Mouse (Mus musculus) liver, embryonic 16.5 days (tissue): Measurements from ENCODE around the gene Zc3h12a. TPM values are rescaled to one million over a fixed set of nuclear protein-coding genes. Genes with fewer than 3 reads are reported as not detected.

ENCODE experiments used
- ATAC-seq: fragments of 200-750 bp; cut with Nextera tagmentation; 2 replicates; pipeline ENCODE4 v1.8.0; 2017; ENCODE audit warnings: low read depth, mild to moderate bottlenecking, moderate number of reproducible peaks, moderate library complexity
- H3K27ac ChIP-seq: fragments of 300-500 bp; sonication (generic); 2 replicates; pipeline ENCODE4 v1.5.1; 2014; ENCODE audit warnings: mild to moderate bottlenecking, low read length
- H3K27me3 ChIP-seq: fragments of 300-500 bp; sonication (generic); 2 replicates; pipeline ENCODE4 v1.6.1; 2014; ENCODE audit warnings: low read depth, low read length, mixed read lengths; ENCODE audit not compliant: control insufficient read depth, insufficient read depth
- H3K36me3 ChIP-seq: fragments of 300-500 bp; sonication (generic); 2 replicates; pipeline ENCODE4 v1.6.1; 2014; ENCODE audit warnings: mild to moderate bottlenecking; ENCODE audit not compliant: control insufficient read depth, insufficient read depth
- H3K4me1 ChIP-seq: fragments of 300-500 bp; sonication (generic); 2 replicates; pipeline ENCODE4 v1.6.1; 2014; ENCODE audit warnings: low read depth, low read length, mixed read lengths; ENCODE audit not compliant: control insufficient read depth
- H3K4me2 ChIP-seq: fragments of 300-500 bp; sonication (generic); 2 replicates; pipeline ENCODE4 v1.6.1; 2014; ENCODE audit warnings: low read depth, low read length, mixed read lengths
- H3K4me3 ChIP-seq: fragments of 300-500 bp; sonication (generic); 2 replicates; pipeline ENCODE4 v1.5.1; 2014; ENCODE audit warnings: low read depth, mild to moderate bottlenecking, low read length
- H3K9ac ChIP-seq: fragments of 300-500 bp; sonication (generic); 2 replicates; pipeline ENCODE4 v1.6.1; 2014; ENCODE audit warnings: low read depth, low read length
- H3K9me3 ChIP-seq: fragments of 300-500 bp; sonication (generic); replicated peaks from 2 replicates; pipeline ENCODE4 v1.6.1; 2016; ENCODE audit warnings: low read length; ENCODE audit not compliant: control insufficient read depth
- WGBS: fragments of 180-500 bp; shearing (Covaris S2); extraction: QIAGEN DNeasy Blood & Tissue Kit; methylation state at CpG from one replicate; pipeline ENCODE4 v1.1.7; 2014; ENCODE audit not compliant: insufficient replicate concordance; 5-methylcytosine and 5-hydroxymethylcytosine counted together
- polyA plus RNA-seq: library from polyadenylated mRNA; unstranded; fragments of >200 nt; fragmentation: Nextera tagmentation; extraction: Ambion mirVana; gene quantifications from 2 replicates; pipeline ENCODE4 v1.2.1, GENCODE M21; 2015

Zc3h12a gene
- polyA plus RNA-seq, 1 experiment from 2014 or later: 0.52 TPM

DNA sequence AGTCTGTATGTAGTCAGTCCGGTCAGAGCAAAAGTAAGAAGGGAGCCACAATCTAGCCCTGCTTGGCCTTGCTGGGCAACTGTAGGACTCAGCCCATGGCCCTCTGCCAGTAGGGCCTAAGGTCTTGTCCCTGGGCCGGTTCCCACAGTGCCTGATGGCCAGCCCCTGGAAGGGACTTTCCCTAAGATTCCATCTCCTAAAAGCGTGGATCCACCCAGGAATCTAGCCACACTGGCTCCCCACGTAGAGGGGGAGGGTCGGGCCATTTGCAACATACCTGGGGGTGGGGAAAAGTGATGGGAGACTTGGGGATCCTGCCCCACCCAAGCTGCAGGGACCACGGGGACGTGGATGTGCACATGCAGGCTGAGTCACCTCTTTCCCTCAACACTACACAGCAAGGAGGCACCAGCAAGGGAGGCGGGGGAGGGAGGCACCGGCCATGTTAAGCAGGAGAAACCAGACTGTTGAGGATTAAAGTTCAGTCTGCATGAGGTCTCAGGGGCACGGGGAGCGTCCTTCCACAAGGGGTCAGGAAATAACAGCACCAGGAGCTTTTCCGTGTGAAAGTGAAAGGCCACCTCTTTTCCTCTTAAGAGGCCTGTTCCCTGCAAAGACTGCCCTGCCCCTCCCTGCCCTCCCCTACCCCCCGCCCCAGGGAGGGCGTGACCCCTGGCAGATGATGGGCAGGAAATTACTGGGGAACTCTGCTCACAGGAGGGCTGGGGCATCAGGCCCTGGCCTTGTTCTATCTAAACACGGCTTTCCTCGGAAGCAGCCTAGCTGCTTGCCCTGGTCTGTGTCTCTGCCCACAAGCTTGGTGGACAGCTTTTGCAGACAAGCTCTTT is 5.0 kb downstream of the Zc3h12a start:
- no peak overlapping the region for H3K4me3 ChIP-seq
- H3K9ac ChIP-seq: no peak overlapping the region

DNA sequence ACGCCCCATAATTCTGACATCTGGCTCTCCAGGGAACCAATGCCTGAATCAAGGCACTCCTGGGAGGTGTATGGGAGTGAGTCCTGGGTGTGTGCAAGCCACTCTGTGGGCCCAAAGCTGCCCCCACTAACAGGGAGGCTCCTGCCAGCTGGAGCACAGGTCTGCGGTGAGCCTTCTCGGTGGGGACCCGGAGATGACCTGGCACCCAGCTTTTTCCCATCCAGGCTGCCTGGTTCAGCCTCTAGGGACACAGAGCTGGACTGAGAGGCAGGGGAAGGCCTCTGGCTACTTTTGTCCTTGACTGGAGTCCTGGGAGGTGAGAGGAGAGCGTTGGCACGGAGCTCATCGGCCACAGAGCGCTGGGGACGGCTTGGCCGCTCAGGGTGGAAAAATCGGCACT is 7.9 kb downstream of the Zc3h12a start:
- Histone ChIP-seq H3K27me3 (no peaks in the 10 kb centered on the region), H3K27ac (no peak overlapping the region), H3K9me3 (no peaks in the 10 kb centered on the region), H3K4me1 (peaks cover 27% of the 10 kb centered on the region), H3K9ac (no peak overlapping the region), H3K4me2 (no peak overlapping the region), H3K4me3 (no peak overlapping the region), H3K36me3 (peaks cover 3% of the 10 kb centered on the region; the same call in 1 of the 2 replicates)
- no peak for ATAC-seq
- WGBS: 89% methylated on average over 11 of the region's 11 CpGs

More for the DNA sequence above, 5.0 kb downstream of the Zc3h12a start:
- Histone ChIP-seq H3K27me3 (no peaks in the 10 kb centered on the region), H3K4me2 (peak overlapping the region; percentile 21; the same call in 1 of the 2 replicates), H3K4me1 (peaks cover 27% of the 10 kb centered on the region), H3K36me3 (peaks cover 3% of the 10 kb centered on the region; the same call in 1 of the 2 replicates), H3K27ac (peak overlapping the region; percentile 31; the same call in 1 of the 2 replicates), H3K9me3 (no peaks in the 10 kb centered on the region)
- ATAC-seq: 0 out of 2 replicates have a peak, but pooled peaks have one; percentile 12
- 18% methylated on average over 16 of the region's 16 CpGs for WGBS

DNA sequence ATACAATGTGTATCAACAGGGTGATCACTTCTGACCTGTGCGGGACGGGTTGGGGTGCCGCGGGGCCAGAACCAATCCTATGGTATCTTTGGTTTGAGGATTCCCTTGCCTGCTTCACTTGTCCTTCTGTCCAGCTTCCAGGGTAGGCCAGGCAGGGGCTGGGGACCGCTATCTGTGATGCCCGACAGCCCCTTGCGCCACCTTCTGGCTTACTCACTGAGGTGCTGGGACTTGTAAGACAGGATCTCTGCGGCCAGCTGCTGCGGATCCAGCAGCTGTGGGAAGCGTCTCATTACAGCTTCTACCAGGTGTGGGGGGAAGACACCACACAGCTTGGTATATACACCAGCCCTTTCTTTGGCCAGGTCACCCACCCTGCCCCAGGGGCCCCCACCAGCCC is 8.6 kb downstream of the Zc3h12a start:
- WGBS: 63% methylated on average over 10 of the region's 10 CpGs
- ATAC-seq: no peak
- Histone ChIP-seq H3K27ac (no peak overlapping the region), H3K36me3 (peaks cover 3% of the 10 kb centered on the region; the same call in 1 of the 2 replicates), H3K9me3 (no peaks in the 10 kb centered on the region), H3K4me2 (no peak overlapping the region), H3K27me3 (no peaks in the 10 kb centered on the region), H3K4me3 (no peak overlapping the region), H3K4me1 (peaks cover 27% of the 10 kb centered on the region), H3K9ac (no peak overlapping the region)

DNA sequence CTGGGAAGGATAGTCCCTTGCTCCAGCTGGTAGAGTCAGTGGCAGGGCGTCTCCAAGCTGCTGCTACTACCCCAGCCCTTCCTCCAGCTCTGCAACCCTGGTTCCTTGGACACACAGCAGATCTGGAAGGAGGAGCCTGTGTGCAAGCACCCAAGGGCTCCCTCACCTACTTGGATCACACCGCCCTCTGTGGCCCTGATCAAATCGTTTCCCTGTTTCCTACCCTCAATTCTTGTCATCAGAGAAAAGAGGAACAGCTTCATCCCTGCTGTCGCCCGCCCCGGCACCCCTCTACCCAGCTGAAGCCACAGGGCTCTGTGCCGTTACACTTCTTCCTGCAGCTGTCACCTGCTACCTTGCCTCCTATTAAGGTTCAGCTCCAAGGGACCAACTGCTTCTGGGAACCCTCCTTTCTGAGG is 9.7 kb downstream of the Zc3h12a start:
- H3K4me2 ChIP-seq: no peak overlapping the region
- peaks cover 18% of the 10 kb centered on the region for H3K4me1 ChIP-seq
- 0 out of 2 replicates have a peak, but pooled peaks have one; percentile 6 for ATAC-seq
- H3K27me3 ChIP-seq: no peaks in the 10 kb centered on the region
- H3K4me3 ChIP-seq: no peak overlapping the region
- H3K36me3 ChIP-seq: peaks cover 3% of the 10 kb centered on the region; the same call in 1 of the 2 replicates
- H3K9ac ChIP-seq: no peak overlapping the region
- no peak overlapping the region for H3K27ac ChIP-seq
- no peaks in the 10 kb centered on the region for H3K9me3 ChIP-seq
- WGBS: 22% methylated on average over 7 of the region's 7 CpGs

DNA sequence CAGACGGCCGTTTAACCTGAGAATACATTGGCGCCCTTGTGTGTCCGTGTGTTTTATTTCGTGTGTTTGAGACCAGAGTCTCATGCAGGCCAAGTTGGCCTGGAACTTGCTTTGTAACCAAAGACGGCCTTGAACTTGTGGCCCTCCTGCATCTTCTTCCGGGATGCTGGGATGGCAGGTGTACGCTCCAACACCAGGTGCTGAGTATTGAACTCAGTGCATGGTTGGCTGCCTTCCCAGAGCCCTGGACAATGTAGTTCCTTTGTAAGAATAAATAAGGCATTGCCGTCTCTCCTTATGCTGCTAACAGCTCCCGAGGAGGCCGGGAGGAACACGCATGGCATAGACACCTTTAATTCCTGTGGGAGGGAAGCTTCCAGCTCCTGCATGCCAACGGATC is 10.7 kb downstream of the Zc3h12a start:
- Histone ChIP-seq H3K9ac (no peak overlapping the region), H3K9me3 (no peaks in the 10 kb centered on the region), H3K27ac (no peak overlapping the region; the same call in 1 of the 2 replicates), H3K4me1 (peaks cover 9% of the 10 kb centered on the region), H3K4me2 (no peak overlapping the region), H3K27me3 (no peaks in the 10 kb centered on the region), H3K4me3 (no peak overlapping the region), H3K36me3 (peaks cover 3% of the 10 kb centered on the region; the same call in 1 of the 2 replicates)
- ATAC-seq: no peak
- WGBS: 61% methylated on average over 13 of the region's 13 CpGs

DNA sequence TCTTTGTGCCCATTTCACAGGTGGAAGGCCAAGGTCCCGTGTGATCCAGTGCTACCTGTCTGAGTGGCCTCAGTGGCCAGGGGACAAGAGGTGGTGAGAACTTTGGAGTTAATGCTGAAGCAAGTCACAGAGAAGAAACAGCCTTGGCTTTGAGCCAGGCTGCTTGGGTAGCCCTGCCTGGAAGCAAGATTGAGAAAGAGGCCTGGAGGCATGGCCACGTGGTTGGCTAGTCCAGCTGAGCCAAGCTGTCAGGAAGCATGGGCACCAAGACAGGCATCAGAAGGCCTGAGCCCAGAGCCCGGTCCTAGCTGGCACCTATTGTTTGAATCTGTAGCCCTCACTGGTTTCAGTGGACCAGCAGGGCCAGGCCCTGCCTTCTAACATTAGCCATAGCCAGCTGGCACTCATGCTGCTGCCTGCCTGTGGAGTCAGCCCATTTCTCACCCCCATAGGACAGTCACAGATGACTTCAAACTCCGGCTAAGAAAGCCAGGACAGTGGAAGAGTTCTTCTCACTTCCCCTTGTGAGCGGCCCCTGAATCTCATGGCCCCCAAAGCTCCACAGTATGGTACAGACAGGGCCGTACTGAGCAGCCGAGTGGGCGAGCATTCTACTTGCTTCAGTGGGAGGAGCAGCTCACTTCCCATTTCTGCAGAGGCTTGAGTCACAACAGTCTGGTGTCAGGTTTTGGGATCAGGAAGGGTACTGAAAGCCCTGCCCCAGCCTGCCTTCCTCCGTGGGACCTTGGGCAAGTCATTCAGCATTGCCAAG is 11.4 kb downstream of the Zc3h12a start:
- H3K36me3 ChIP-seq: peaks cover 3% of the 10 kb centered on the region; the same call in 1 of the 2 replicates
- peak; percentile 12; the same call in 1 of the 2 replicates for ATAC-seq
- no peaks in the 10 kb centered on the region for H3K27me3 ChIP-seq
- no peak overlapping the region for H3K4me2 ChIP-seq
- WGBS: 33% methylated on average over 9 of the region's 9 CpGs
- no peak overlapping the region for H3K4me3 ChIP-seq
- H3K9ac ChIP-seq: no peak overlapping the region
- H3K9me3 ChIP-seq: no peaks in the 10 kb centered on the region
- peaks cover 9% of the 10 kb centered on the region for H3K4me1 ChIP-seq
- H3K27ac ChIP-seq: peak overlapping the region; percentile 44

DNA sequence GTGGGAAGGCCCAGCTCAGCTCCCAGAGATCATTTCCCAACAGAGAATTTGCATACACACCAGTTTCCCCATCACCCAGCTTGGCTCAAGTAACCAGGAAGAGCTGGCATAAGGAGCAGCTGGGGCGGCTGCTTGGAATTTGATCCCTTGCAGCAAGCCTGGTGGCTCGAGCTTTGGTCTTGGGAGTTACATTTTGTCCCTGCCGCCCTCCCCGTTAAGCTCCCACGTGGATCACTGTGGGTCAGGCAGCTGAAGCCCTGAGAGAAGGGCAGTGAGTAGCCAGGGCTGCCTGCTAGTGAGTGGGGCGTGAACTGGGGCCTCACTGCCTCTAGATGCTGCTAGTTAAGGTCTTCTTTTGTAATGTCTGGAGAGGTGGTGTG is 11.9 kb downstream of the Zc3h12a start:
- Histone ChIP-seq H3K9me3 (no peaks in the 10 kb centered on the region), H3K36me3 (peaks cover 3% of the 10 kb centered on the region; the same call in 1 of the 2 replicates), H3K27ac (no peak overlapping the region; the same call in 1 of the 2 replicates), H3K9ac (no peak overlapping the region), H3K4me2 (no peak overlapping the region), H3K4me1 (peaks cover 9% of the 10 kb centered on the region), H3K27me3 (no peaks in the 10 kb centered on the region), H3K4me3 (no peak overlapping the region)
- WGBS: 54% methylated on average over 6 of the region's 6 CpGs
- ATAC-seq: no peak

DNA sequence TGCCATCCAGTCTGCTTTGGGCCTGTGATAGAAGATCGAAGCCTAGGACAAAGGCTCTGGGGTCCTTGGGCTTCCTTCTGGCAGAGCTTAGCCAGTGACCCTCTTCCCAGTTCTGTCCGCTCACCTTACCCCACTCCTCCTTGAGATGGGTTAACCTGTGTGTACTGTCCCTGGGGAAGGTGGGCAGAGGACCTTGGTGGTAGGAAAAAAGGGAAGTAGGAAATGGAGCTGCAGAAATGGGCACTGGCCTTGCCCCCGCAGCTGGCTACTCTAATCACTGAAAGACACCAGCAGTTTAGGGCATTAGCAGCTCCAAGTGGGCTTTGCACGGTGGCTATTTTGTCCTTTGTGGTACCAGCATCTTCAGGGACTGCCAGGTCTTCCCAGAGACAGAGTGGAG is 12.6 kb downstream of the Zc3h12a start:
- 55% methylated on average over 4 of the region's 4 CpGs for WGBS
- H3K4me2 ChIP-seq: no peak overlapping the region
- peak overlapping the region; percentile 10; the same call in 1 of the 2 replicates for H3K27ac ChIP-seq
- peaks cover 9% of the 10 kb centered on the region for H3K4me1 ChIP-seq
- H3K9ac ChIP-seq: no peak overlapping the region
- no peak for ATAC-seq
- H3K27me3 ChIP-seq: no peaks in the 10 kb centered on the region
- H3K4me3 ChIP-seq: no peak overlapping the region
- H3K9me3 ChIP-seq: no peaks in the 10 kb centered on the region
- H3K36me3 ChIP-seq: peaks cover 4% of the 10 kb centered on the region; the same call in 1 of the 2 replicates
